Mouse (Mus musculus): ENCODE measurements at regions not wholly inside any gene's neighbourhood (a gene's known extent, or its start where the extent isn't known, plus 50 kb on each side); places are given as distances from the start of the nearest gene placed in this dataset.
A peak's percentile ranks its signal among the peaks of the same experiment; 100 is the strongest.

DNA sequence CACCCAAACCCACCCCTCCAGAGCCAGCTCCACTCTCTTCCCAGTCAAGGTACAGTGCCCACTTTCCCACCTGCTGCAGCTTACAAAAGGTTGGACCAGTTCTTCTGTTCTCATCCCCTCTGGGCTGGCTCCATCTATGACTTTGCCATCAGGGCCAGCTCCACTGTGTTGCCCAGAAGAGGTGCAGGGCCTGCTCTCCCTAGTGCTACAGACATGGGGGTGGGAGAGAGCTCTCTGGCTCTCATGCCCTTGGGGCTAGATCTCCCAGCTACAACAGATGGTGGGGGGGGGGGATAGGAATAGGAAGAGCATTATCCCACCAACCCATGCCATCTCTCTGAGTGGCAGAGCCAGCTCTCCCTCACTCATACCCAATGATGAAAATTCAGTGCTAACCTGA lies 219.6 kb upstream of the G2e3 start:
- no peak for DNase-seq (ENCODE audit: low spot score in 2 of 2)

- DNase-seq (ENCODE audit: low spot score in 2 of 2) = no peak
Measured at GRCm38 (mm10) chr12:51118781-51119180, 229.1 kb upstream of the G2e3 start.

GRCm38 (mm10) chr12:51118021-51118694 lies 229.7 kb upstream of the G2e3 start:
- DNase-seq (ENCODE audit: low spot score in 2 of 2) = peak; percentile 65 to 92

- DNase-seq (ENCODE audit: low spot score in 2 of 2) = no peak
Measured at GRCm38 (mm10) chr12:51117436-51118020, 230.3 kb upstream of the G2e3 start.

- DNase-seq (ENCODE audit: low spot score in 2 of 2) = no peak
Measured at GRCm38 (mm10) chr12:51111811-51112210, 236.1 kb upstream of the G2e3 start.

DNA sequence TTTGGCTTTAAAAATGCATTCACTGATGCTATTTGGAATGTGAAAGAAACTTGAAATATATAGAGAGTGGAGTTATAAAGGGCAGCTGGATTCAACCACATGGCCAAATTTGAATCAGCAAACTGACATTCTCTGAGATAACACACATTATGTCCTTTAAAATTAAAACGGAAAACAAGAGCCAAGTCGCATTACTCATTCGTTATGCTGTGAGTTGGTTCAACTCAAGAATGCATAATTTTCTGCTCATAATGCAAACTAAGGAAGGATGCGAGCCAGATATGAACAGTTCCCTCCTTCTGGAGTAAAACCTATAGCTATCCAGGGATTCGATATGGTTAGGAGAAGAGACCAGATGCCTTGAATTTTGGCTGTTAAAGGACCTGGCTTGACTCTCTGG lies 239.8 kb upstream of the G2e3 start:
- DNase-seq (ENCODE audit: low spot score in 2 of 2) = peak in 1 of 2 experiments; percentile 47

- DNase-seq (ENCODE audit: low spot score in 2 of 2) = no peak
Measured at GRCm38 (mm10) chr12:51103541-51104042, 244.3 kb upstream of the G2e3 start.

- no peak for DNase-seq (ENCODE audit: low spot score in 2 of 2)
Measured at GRCm38 (mm10) chr12:51101636-51102035, 246.2 kb upstream of the G2e3 start.

DNA sequence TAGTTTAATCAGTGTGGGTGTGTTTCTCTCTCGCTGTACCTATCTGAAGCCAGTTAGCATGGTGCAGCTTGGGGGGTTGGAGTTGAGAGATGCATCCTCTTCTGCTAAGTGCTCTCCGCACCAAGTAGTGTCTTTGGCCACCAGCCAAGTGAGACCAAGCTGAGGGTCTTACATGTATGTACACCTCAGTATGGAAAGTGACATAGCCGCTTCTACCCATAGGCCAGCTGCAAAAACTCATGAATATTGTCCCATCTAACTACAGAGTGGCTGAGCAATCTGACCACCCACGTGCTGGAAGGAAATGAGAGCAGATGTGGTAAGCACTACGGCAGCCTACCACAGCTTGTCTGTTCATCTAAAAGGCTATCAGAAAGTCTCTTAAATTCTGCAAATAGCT lies 247.0 kb upstream of the G2e3 start:
- DNase-seq (ENCODE audit: low spot score in 2 of 2) = peak in 1 of 2 experiments; percentile 45

- DNase-seq (ENCODE audit: low spot score in 2 of 2) = peak in 1 of 2 experiments; percentile 36
Measured at GRCm38 (mm10) chr12:51095974-51096373, 251.9 kb upstream of the G2e3 start.

DNA sequence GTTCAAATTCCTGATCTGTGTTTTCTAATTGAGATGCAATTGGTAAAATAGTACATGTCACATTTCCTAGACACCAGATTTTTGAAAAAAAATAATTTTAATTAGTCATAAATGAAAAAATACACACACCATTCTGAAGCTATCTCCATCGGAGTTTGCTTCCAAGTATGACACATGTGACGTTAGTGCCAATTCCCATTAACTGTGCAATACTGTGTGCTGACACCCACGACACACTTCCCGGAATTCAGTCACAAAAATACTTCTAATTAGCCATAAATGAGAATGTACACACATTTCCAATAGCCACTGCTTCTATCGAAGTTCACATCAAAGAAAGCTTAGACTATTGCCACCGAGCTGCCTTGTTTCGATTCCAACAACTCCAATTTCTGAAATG lies 258.5 kb upstream of the G2e3 start:
- DNase-seq (ENCODE audit: low spot score in 2 of 2) = no peak

- DNase-seq (ENCODE audit: low spot score in 2 of 2) = no peak
Measured at GRCm38 (mm10) chr12:51081809-51082208, 266.1 kb upstream of the G2e3 start.

DNA sequence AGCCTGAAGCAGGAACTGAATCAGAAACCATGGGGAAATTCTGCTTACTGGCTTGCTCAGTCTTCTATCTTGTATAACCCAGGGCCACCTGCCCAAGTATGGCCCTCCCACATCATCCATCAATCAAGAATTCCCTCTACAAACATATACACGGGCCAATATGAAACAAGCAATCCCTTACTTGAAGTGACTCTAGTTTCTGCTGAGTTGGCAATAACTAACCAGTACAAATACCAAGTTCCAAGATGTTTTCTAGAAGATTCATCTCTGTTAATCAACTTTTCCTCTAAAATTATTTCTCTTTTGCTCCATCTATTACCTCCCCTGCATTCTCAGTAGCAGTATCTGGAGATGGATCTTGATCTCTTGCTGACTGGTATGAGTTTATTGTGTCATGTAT lies 274.4 kb upstream of the G2e3 start:
- no peak for DNase-seq (ENCODE audit: low spot score in 2 of 2)

GRCm38 (mm10) chr12:51060931-51061330 lies 286.9 kb upstream of the G2e3 start:
- DNase-seq (ENCODE audit: low spot score in 2 of 2) = no peak

DNA sequence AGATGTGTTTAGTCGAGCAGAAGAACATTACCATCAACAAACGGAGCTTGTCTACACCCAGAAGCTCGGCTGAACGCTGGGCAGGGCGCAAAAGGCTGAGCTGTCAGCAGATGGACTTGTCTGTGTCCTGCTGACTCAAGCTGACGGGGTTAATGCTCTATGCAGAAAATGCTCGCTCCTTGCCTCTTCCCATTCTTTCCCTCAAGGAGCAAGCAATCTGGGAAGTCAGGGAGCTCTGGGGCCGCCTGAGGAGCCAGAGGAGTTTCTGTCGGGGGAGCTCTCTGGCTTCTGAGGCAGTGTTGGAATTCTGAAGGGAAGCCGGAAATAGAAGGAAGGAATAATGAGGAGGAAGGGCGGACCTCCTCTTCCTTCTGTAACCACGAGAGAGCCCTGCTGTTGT lies 289.3 kb upstream of the G2e3 start:
- DNase-seq (ENCODE audit: low spot score in 2 of 2) = peak; percentile 10 to 25

DNA sequence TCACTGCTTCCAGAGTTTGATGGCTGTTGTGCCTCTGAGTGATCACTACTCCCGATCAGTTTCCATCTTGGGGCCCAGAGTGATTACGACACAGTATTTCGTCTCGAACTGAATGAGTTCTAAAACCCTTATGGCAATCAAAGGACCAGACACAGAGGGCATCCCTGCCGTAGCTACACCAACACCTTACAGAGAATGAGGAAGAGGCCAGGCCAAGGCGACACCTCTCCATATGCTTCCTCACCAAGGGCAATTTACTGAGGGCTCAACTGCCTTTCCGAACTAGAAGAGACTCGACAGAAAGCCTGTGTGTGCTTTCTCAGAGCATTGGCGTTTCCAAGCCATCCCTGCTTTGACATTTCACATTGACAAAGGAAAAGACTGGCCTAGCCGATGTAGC lies 289.8 kb upstream of the G2e3 start:
- no peak for DNase-seq (ENCODE audit: low spot score in 2 of 2)

GRCm38 (mm10) chr12:51047116-51047515 lies 300.7 kb upstream of the G2e3 start:
- DNase-seq (ENCODE audit: low spot score in 2 of 2) = no peak

DNA sequence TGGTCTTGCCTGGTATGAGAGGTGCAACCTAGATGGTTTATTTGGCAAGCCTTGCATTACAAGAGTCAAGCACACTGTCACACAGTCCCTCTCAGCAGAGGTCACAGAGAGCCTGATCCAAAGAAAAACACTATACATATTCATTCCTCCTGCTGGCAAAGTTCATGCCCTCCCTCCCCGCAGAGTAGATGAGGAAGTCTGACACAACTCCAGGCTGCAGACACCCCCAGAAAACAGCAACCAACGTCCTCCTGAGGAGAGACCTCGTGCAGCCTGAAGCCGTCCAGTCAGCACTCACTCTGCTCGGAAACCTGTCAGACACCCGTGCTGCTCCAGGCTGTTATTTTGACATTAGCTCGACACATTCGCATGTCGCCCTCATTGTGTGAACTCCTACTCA lies 302.4 kb upstream of the G2e3 start:
- no peak for DNase-seq (ENCODE audit: low spot score in 2 of 2)

DNA sequence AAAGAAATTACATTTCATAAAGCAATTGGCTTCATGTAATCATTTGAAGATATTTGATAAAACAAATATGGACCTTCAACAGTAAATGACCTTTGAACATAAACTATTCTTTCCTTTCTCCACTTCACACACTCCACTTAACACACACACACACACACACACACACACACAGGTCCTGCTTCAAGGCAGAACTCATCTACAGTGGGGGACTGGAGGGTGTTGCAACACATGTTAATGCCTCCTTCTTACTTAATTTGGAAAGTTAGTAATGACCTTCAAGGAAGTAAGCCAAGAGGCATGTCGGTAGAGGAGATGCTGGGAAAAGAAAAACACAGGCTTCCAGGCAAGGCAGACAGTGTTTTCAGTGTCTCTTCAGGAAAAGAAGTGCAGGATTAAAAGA lies 302.8 kb upstream of the G2e3 start:
- no peak for DNase-seq (ENCODE audit: low spot score in 2 of 2)

GRCm38 (mm10) chr12:51032193-51032592 lies 315.7 kb upstream of the G2e3 start:
- DNase-seq (ENCODE audit: low spot score in 2 of 2) = no peak

DNA sequence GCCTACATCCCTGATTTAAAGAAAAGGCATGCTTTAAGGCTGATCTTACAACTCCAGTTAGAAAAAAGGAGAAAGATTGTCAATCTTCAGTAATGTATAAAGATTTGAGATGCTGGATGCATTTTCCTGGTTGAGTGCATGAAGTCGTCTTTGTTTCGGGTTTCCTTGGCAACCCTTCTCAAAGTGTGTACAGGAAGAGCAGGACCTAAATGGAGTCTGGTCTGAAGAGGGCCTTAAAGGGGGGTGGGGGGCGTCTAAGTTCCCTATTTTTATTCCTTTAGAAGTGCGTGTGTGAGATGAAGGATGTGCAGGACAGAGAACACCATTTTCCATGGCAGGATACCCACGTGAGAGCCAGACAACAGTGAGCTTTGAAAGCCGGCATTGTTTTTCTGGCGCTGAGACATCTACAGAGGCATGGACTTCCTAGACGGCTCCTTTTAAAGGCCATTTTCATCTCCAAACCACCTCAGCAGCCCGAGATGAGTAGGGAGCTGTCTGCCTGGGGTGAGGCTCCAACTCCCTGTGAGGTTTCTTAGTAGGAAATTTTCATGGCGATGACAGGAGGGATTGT lies 319.2 kb upstream of the G2e3 start:
- DNase-seq (ENCODE audit: low spot score in 2 of 2) = no peak

GRCm38 (mm10) chr12:51026046-51026445 lies 321.8 kb upstream of the G2e3 start:
- no peak for DNase-seq (ENCODE audit: low spot score in 2 of 2)

DNA sequence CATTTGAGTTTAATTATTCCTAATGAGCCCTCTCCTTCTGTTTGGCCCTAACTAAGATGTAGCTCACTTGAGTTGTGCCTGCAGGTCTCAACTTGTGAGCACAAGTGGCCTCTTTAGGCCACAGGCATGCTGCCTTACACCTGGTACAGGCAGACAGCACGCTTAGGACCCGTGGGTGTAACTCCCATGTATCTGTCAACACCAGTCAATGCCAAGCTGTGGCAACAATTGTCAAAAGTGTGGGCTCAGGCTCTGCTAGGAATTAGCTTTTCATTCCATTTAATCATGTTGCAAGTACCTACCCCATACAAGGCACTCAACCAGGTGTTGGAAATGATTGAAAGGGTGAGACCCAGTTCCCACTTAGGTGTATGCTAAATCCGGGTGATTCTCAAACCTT lies 322.3 kb upstream of the G2e3 start:
- DNase-seq (ENCODE audit: low spot score in 2 of 2) = no peak
